Comparison of ENCODE assay signal across 21 mouse cellular contexts in the genomic region with DNA sequence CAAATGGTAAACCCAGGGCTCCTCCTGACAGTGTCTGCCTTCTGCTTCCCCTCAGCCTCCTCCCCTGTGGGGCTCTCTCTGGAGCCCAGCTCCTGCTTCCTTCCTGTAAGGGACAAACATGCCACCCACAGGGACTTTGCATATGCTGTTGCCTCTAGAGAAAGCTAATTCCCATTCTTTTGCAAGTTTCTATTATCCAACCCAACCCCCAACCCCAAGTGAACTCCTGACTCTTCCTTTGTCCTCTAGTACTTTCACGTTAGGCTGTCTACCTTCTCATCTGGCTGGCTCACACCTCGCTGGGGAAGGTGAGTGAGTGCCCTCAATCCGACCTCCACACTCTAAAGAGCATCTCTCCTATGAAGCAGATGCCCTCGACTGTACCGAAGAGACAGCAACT. TPM values are rescaled to one million over a fixed set of nuclear protein-coding genes. Genes with fewer than 3 reads are reported as not detected.
DNase-seq lines count a peak whose midpoint lies in the region; ATAC-seq lines count a peak whose summit lies in the region.
"Had no signal": no experiment of that assay in that cellular context is flagged by ENCODE, and none has a peak within 500 bp of the region (broad histone marks: within the 10 kb centered on the region; RNA-seq: fewer than 3 reads in every experiment).

No protein-coding gene starts in this region.

- 0 out of 2 replicates have a peak overlapping the region, but pooled peaks have one; percentile 18 for H3K9ac ChIP-seq in liver, embryonic 11.5 days (ENCODE audit: low read depth, low read length)
- peak overlapping the region; percentile 41; the same call in 1 of the 2 replicates for H3K9ac ChIP-seq in ES-E14 (ENCODE audit: insufficient read depth, low read depth, low read length, poor library complexity, severe bottlenecking)
- 0 out of 2 replicates have a peak overlapping the region, but pooled peaks have one; percentile 23 for H3K9ac ChIP-seq in stomach, embryonic 16.5 days (ENCODE audit: low read length)
- H3K9ac ChIP-seq in forebrain, embryonic 11.5 days (ENCODE audit: low read length) = no peak overlapping the region
- H3K9ac ChIP-seq: hindbrain, embryonic 14.5 days; liver, embryonic 14.5 days; neural tube, embryonic 13.5 days had no signal

- no peaks in the 10 kb centered on the region for H3K36me3 ChIP-seq in liver, embryonic 11.5 days (ENCODE audit: control insufficient read depth, insufficient read depth, low read length)
- H3K36me3 ChIP-seq in ES-E14 (ENCODE audit: control insufficient read depth, insufficient read depth, low read length, poor library complexity, severe bottlenecking) = peaks cover 35% of the 10 kb centered on the region; the same call in 1 of the 2 replicates
- H3K36me3 ChIP-seq in embryonic facial prominence, embryonic 10.5 days (replicated peaks) = no peaks in the 10 kb centered on the region; the same call in 1 of the 2 replicates
- no peaks in the 10 kb centered on the region for H3K36me3 ChIP-seq in stomach, embryonic 16.5 days (ENCODE audit: control insufficient read depth, insufficient read depth, low read length)
- H3K36me3 ChIP-seq in forebrain, embryonic 11.5 days (ENCODE audit: control insufficient read depth, insufficient read depth, low read length) = no peaks in the 10 kb centered on the region
- H3K36me3 ChIP-seq: neural tube, embryonic 13.5 days had no signal

- peaks cover 33% of the 10 kb centered on the region for H3K4me1 ChIP-seq in liver, embryonic 11.5 days (replicated peaks; ENCODE audit: control insufficient read depth, insufficient read depth, low read length)
- H3K4me1 ChIP-seq in ES-E14 (ENCODE audit: control insufficient read depth in 2 of 2, insufficient read depth in 2 of 2, low read length in 2 of 2, poor library complexity in 1 of 2) = peaks cover 15 to 64% of the 10 kb centered on the region in 2 experiments; a peak in 3 of 4 replicates
- peaks cover 46% of the 10 kb centered on the region for H3K4me1 ChIP-seq in embryonic facial prominence, embryonic 10.5 days
- H3K4me1 ChIP-seq in stomach, embryonic 16.5 days (ENCODE audit: control insufficient read depth, insufficient read depth, low read length) = peaks cover 11% of the 10 kb centered on the region
- H3K4me1 ChIP-seq in forebrain, embryonic 11.5 days (replicated peaks; ENCODE audit: control insufficient read depth, insufficient read depth, low read length) = 0 out of 2 replicates have a peak, but pooled peaks cover 3% of the 10 kb centered on the region

- no peak overlapping the region for H3K4me3 ChIP-seq in liver, embryonic 11.5 days (ENCODE audit: low read depth, low read length)
- peak overlapping the region; percentile 30 to 36; a peak in 3 of 4 replicates for H3K4me3 ChIP-seq in ES-E14 (ENCODE audit: insufficient read depth in 1 of 2, low read depth in 1 of 2, low read length in 2 of 2, poor library complexity in 1 of 2, severe bottlenecking in 1 of 2)
- H3K4me3 ChIP-seq in embryonic facial prominence, embryonic 10.5 days = no peak overlapping the region
- H3K4me3 ChIP-seq in stomach, embryonic 16.5 days (replicated peaks; ENCODE audit: low read length) = no peak overlapping the region
- H3K4me3 ChIP-seq in forebrain, embryonic 11.5 days (ENCODE audit: low read depth, low read length) = no peak overlapping the region
- H3K4me3 ChIP-seq: erythroblast, embryonic 14.5 days; heart, adult 2 months; neural tube, embryonic 13.5 days had no signal

- H3K27me3 ChIP-seq in liver, embryonic 11.5 days (replicated peaks; ENCODE audit: control insufficient read depth, insufficient read depth, low read length) = no peaks in the 10 kb centered on the region
- peaks cover 25% of the 10 kb centered on the region for H3K27me3 ChIP-seq in embryonic facial prominence, embryonic 10.5 days (replicated peaks; ENCODE audit: low read depth, poor library complexity, severe bottlenecking)
- H3K27me3 ChIP-seq in stomach, embryonic 16.5 days (ENCODE audit: control insufficient read depth, insufficient read depth, low read length) = no peaks in the 10 kb centered on the region
- no peaks in the 10 kb centered on the region for H3K27me3 ChIP-seq in forebrain, embryonic 11.5 days (ENCODE audit: control insufficient read depth, insufficient read depth, low read length)

- DNase-seq in liver, embryonic 11.5 days (ENCODE audit: low spot score) = no peak
- no peak for DNase-seq in liver
- peak; percentile 49 for DNase-seq in ES-E14 (ENCODE audit: low read depth, low spot score)
- DNase-seq in embryonic facial prominence, embryonic 10.5 days (ENCODE audit: low spot score) = no peak
- no peak for DNase-seq in forebrain, embryonic 11.5 days (ENCODE audit: low spot score)
- DNase-seq: cerebellum, postnatal 36 days; gastrocnemius, postnatal 10 days; heart, adult 2 months; heart, postnatal 14 days; kidney, adult 11 months; kidney, postnatal 10 days; midbrain, embryonic 14.5 days; thymus, adult 2 months had no signal

- no peaks in the 10 kb centered on the region for H3K9me3 ChIP-seq in liver, embryonic 11.5 days (ENCODE audit: control insufficient read depth, low read length)
- H3K9me3 ChIP-seq in ES-E14 (ENCODE audit: control insufficient read depth, insufficient read depth, low read depth, low read length) = no peaks in the 10 kb centered on the region
- no peaks in the 10 kb centered on the region for H3K9me3 ChIP-seq in embryonic facial prominence, embryonic 10.5 days
- no peaks in the 10 kb centered on the region for H3K9me3 ChIP-seq in stomach, embryonic 16.5 days (replicated peaks; ENCODE audit: control insufficient read depth, low read length)
- H3K9me3 ChIP-seq in forebrain, embryonic 11.5 days (ENCODE audit: control insufficient read depth, low read length) = no peaks in the 10 kb centered on the region
- H3K9me3 ChIP-seq: neural tube, embryonic 13.5 days had no signal

- in situ Hi-C loops in ES-E14 (cut with MboI; ENCODE audit: low sequenced_read_pairs in 2 of 2, unreplicated experiment in 2 of 2) = no loop called here

- 31% methylated on average over 5 of the region's 5 CpGs for WGBS in liver, embryonic 11.5 days
- WGBS in embryonic facial prominence, embryonic 10.5 days = 12% methylated on average over 5 of the region's 5 CpGs
- 39% methylated on average over 5 of the region's 5 CpGs for WGBS in stomach, embryonic 16.5 days
- 11% methylated on average over 5 of the region's 5 CpGs for WGBS in forebrain, embryonic 11.5 days

- no peak for ATAC-seq in liver, embryonic 11.5 days (replicated peaks; ENCODE audit: low FRiP score)
- no peak for ATAC-seq in stomach, embryonic 16.5 days (ENCODE audit: insufficient read depth, low FRiP score)
- ATAC-seq in forebrain, embryonic 11.5 days (replicated peaks; ENCODE audit: low FRiP score) = no peak
- no peak for ATAC-seq in activated CD4-positive, CD25-positive, alpha-beta regulatory T cell, adult 4 months
- ATAC-seq: forebrain, embryonic 14.5 days; lung, postnatal 0 days had no signal

- H3K4me2 ChIP-seq in liver, embryonic 11.5 days = no peak overlapping the region
- no peak overlapping the region for H3K4me2 ChIP-seq in stomach, embryonic 16.5 days (ENCODE audit: low read depth, low read length)
- no peak overlapping the region for H3K4me2 ChIP-seq in forebrain, embryonic 11.5 days (ENCODE audit: low read depth, low read length, severe bottlenecking)
- H3K4me2 ChIP-seq: hindbrain, embryonic 14.5 days; neural tube, embryonic 13.5 days had no signal

- peak overlapping the region; percentile 34; the same call in 1 of the 2 replicates for H3K27ac ChIP-seq in liver, embryonic 11.5 days (ENCODE audit: low read depth, low read length)
- H3K27ac ChIP-seq in ES-E14 (ENCODE audit: insufficient read depth, low read depth, low read length, poor library complexity, severe bottlenecking) = peak overlapping the region; percentile 87
- H3K27ac ChIP-seq in embryonic facial prominence, embryonic 10.5 days (replicated peaks) = peak overlapping the region; percentile 70
- peak overlapping the region; percentile 38; the same call in 1 of the 2 replicates for H3K27ac ChIP-seq in stomach, embryonic 16.5 days (ENCODE audit: low read length)
- H3K27ac ChIP-seq in forebrain, embryonic 11.5 days (ENCODE audit: low read depth, low read length) = no peak overlapping the region
- H3K27ac ChIP-seq: heart, adult 2 months; hindbrain, embryonic 14.5 days; liver, embryonic 14.5 days; neural tube, embryonic 13.5 days had no signal

RNA-seq across cellular contexts. Expression of gene Myrf, which starts 8.7 kb away (rescaled TPM):
- 23.8 and 24.1 TPM in 2 replicates for polyA plus RNA-seq in liver, embryonic 11.5 days (2014; fragmentation: Nextera tagmentation; extraction: Ambion mirVana)
- 35.9 and 58.1 TPM in 2 replicates for total RNA-seq in ES-E14 (2012; rRNA removed)
- polyA plus RNA-seq in embryonic facial prominence, embryonic 10.5 days (2016; fragmentation: Nextera tagmentation; extraction: Ambion mirVana) = 4.2 TPM in 2 replicates
- polyA plus RNA-seq in stomach, embryonic 16.5 days (2015; fragmentation: Nextera tagmentation; extraction: Ambion mirVana) = 16.6 and 17.6 TPM in 2 replicates
- polyA plus RNA-seq in forebrain, embryonic 11.5 days (2014; fragmentation: Nextera tagmentation; extraction: Ambion mirVana) = 1.8 and 2.1 TPM in 2 replicates
- under 1 TPM in 1 of 2 experiments, not detected in 1; 0.09 TPM for polyA plus RNA-seq in activated CD4-positive, CD25-positive, alpha-beta regulatory T cell, adult 4 months (2017; shearing (Covaris generic))

RNA-seq across cellular contexts. Expression of gene Fen1, which starts 27.9 kb away (rescaled TPM):
- polyA plus RNA-seq in liver, embryonic 11.5 days (2014; fragmentation: Nextera tagmentation; extraction: Ambion mirVana) = 215 and 236 TPM in 2 replicates
- total RNA-seq in ES-E14 (2012; rRNA removed) = 110 and 113 TPM in 2 replicates
- 183 and 199 TPM in 2 replicates for polyA plus RNA-seq in embryonic facial prominence, embryonic 10.5 days (2016; fragmentation: Nextera tagmentation; extraction: Ambion mirVana)
- polyA plus RNA-seq in stomach, embryonic 16.5 days (2015; fragmentation: Nextera tagmentation; extraction: Ambion mirVana) = 72.3 and 83.6 TPM in 2 replicates
- 151 TPM in 2 replicates for polyA plus RNA-seq in forebrain, embryonic 11.5 days (2014; fragmentation: Nextera tagmentation; extraction: Ambion mirVana)
- 10 to 100 TPM; 51.7 to 76.7 TPM for polyA plus RNA-seq in activated CD4-positive, CD25-positive, alpha-beta regulatory T cell, adult 4 months (2017; shearing (Covaris generic))

RNA-seq across cellular contexts. Expression of gene Tmem258, which starts 28.1 kb away (rescaled TPM):
- polyA plus RNA-seq in liver, embryonic 11.5 days (2014; fragmentation: Nextera tagmentation; extraction: Ambion mirVana) = 472 and 478 TPM in 2 replicates
- 440 and 455 TPM in 2 replicates for total RNA-seq in ES-E14 (2012; rRNA removed)
- polyA plus RNA-seq in embryonic facial prominence, embryonic 10.5 days (2016; fragmentation: Nextera tagmentation; extraction: Ambion mirVana) = 379 and 394 TPM in 2 replicates
- polyA plus RNA-seq in stomach, embryonic 16.5 days (2015; fragmentation: Nextera tagmentation; extraction: Ambion mirVana) = 400 and 452 TPM in 2 replicates
- 320 and 330 TPM in 2 replicates for polyA plus RNA-seq in forebrain, embryonic 11.5 days (2014; fragmentation: Nextera tagmentation; extraction: Ambion mirVana)
- 100 to 1,000 TPM; 356 to 371 TPM for polyA plus RNA-seq in activated CD4-positive, CD25-positive, alpha-beta regulatory T cell, adult 4 months (2017; shearing (Covaris generic))

RNA-seq across cellular contexts. Expression of gene Fads1, which starts 49.2 kb away (rescaled TPM):
- 113 and 121 TPM in 2 replicates for polyA plus RNA-seq in liver, embryonic 11.5 days (2014; fragmentation: Nextera tagmentation; extraction: Ambion mirVana)
- 47.4 and 74.0 TPM in 2 replicates for total RNA-seq in ES-E14 (2012; rRNA removed)
- polyA plus RNA-seq in embryonic facial prominence, embryonic 10.5 days (2016; fragmentation: Nextera tagmentation; extraction: Ambion mirVana) = 151 and 156 TPM in 2 replicates
- 107 and 117 TPM in 2 replicates for polyA plus RNA-seq in stomach, embryonic 16.5 days (2015; fragmentation: Nextera tagmentation; extraction: Ambion mirVana)
- 192 and 196 TPM in 2 replicates for polyA plus RNA-seq in forebrain, embryonic 11.5 days (2014; fragmentation: Nextera tagmentation; extraction: Ambion mirVana)
- polyA plus RNA-seq in activated CD4-positive, CD25-positive, alpha-beta regulatory T cell, adult 4 months (2017; shearing (Covaris generic)) = 1 to 10 TPM; 6.7 to 7.2 TPM

Comparison
In these comparisons a context has a peak if more than half of its experiments do, and no peak if none do; other contexts are left out.
1. H3K4me3 ChIP-seq: peak in ES-E14 (2 of 2); none in liver, embryonic 11.5 days (single experiment), embryonic facial prominence, embryonic 10.5 days (single experiment), stomach, embryonic 16.5 days (single experiment) and forebrain, embryonic 11.5 days (single experiment).